Mouse (Mus musculus): ENCODE data around the gene Nrxn3.

- TF ChIP-seq POLR2A (IDR thresholded peaks at IDR 0.05; ENCODE audit: borderline replicate concordance, control insufficient read depth, low read depth, low read length) (no peak), CTCF (IDR thresholded peaks at IDR 0.05; ENCODE audit: control insufficient read depth, insufficient read depth, low read length) (no peak)
These were observed 145.6 kb downstream of the Nrxn3 start for GRCm38 (mm10) chr12:88868288-88868687.
